ENCODE assay signal across 8 mouse cellular contexts in genomic region chr13:80747022-80747421, GRCm38 (mm10).
A peak's percentile ranks its signal among the peaks of the same experiment; 100 is the strongest.
DNase-seq lines count a peak whose midpoint lies in the region; ATAC-seq and TF ChIP-seq lines count a peak whose summit lies in the region.
"Not testable (repeated sequence)": the region's sequence is repeated elsewhere in the genome, so short reads cannot be mapped to it uniquely, and the experiment has no call there.

No protein-coding gene starts in this region.

- not testable (repeated sequence) for H3K9ac ChIP-seq in ES-Bruce4 (ENCODE audit: low read depth, poor library complexity, severe bottlenecking); kidney, postnatal 0 days (ENCODE audit: low read depth, low read length); liver, embryonic 14.5 days (replicated peaks); midbrain, postnatal 0 days (replicated peaks; ENCODE audit: low read length, poor library complexity, severe bottlenecking)

- H3K27me3 ChIP-seq in ES-Bruce4 (ENCODE audit: control insufficient read depth, insufficient read depth, low read length, poor library complexity, severe bottlenecking); kidney, postnatal 0 days (ENCODE audit: insufficient read depth, low read length); liver, embryonic 14.5 days (ENCODE audit: control insufficient read depth, insufficient read depth, low read length); midbrain, postnatal 0 days (ENCODE audit: insufficient read depth, low read length): not testable (repeated sequence)

- TF ChIP-seq POLR2A in ES-Bruce4 (IDR thresholded peaks at IDR 0.05; ENCODE audit: insufficient read depth, low read length) = not testable (repeated sequence)

- peak; percentile 53 for DNase-seq in brain, adult 2 months (ENCODE audit: low read depth, low spot score)
- peak; percentile 22 for DNase-seq in embryo, embryonic 11.5 days (ENCODE audit: low read depth, low spot score)
- peak; percentile 74 for DNase-seq in kidney, postnatal 0 days (ENCODE audit: low spot score)
- DNase-seq in liver, embryonic 14.5 days (ENCODE audit: low read depth in 3 of 3, low spot score in 3 of 3) = peak in 1 of 3 experiments; percentile 4
- peak; percentile 86 for DNase-seq in midbrain, postnatal 0 days (ENCODE audit: low spot score)
- peak; percentile 45 for DNase-seq in testis, postnatal 10 days (ENCODE audit: low spot score)

- not testable (repeated sequence) for H3K4me2 ChIP-seq in kidney, postnatal 0 days (ENCODE audit: low read length); liver, embryonic 14.5 days (ENCODE audit: low read depth); midbrain, postnatal 0 days (ENCODE audit: low read depth, low read length, poor library complexity, severe bottlenecking)

- not testable (repeated sequence) for H3K27ac ChIP-seq in ES-Bruce4 (ENCODE audit: insufficient read depth, low read length); kidney, postnatal 0 days; liver, embryonic 14.5 days; midbrain, postnatal 0 days (ENCODE audit: low read depth, low read length)

- H3K36me3 ChIP-seq in ES-Bruce4 (ENCODE audit: control insufficient read depth, insufficient read depth, low read length, poor library complexity, severe bottlenecking); kidney, postnatal 0 days (ENCODE audit: insufficient read depth, low read length); liver, embryonic 14.5 days (replicated peaks; ENCODE audit: control insufficient read depth, insufficient read depth, low read depth); midbrain, postnatal 0 days (ENCODE audit: insufficient read depth, low read length): not testable (repeated sequence)

- not testable (repeated sequence) for H3K9me3 ChIP-seq in ES-Bruce4 (replicated peaks; ENCODE audit: control insufficient read depth, insufficient read depth, low read length, poor library complexity, severe bottlenecking); kidney, postnatal 0 days (replicated peaks; ENCODE audit: low read length); liver, embryonic 14.5 days (ENCODE audit: control insufficient read depth, low read length); midbrain, postnatal 0 days (ENCODE audit: low read length)

- H3K4me1 ChIP-seq in ES-Bruce4 (ENCODE audit: control insufficient read depth, insufficient read depth, low read length); kidney, postnatal 0 days (replicated peaks; ENCODE audit: insufficient read depth, low read length); liver, embryonic 14.5 days (replicated peaks; ENCODE audit: control insufficient read depth in 2 of 2, insufficient read depth in 2 of 2, low read length in 1 of 2); midbrain, postnatal 0 days (ENCODE audit: insufficient read depth, low read length): not testable (repeated sequence)

- H3K4me3 ChIP-seq in ES-Bruce4 (ENCODE audit: low read depth, low read length); kidney, postnatal 0 days (replicated peaks; ENCODE audit: low read depth, low read length); liver, embryonic 14.5 days (ENCODE audit: insufficient read depth in 1 of 2, low read depth in 2 of 2, low read length in 2 of 2); midbrain, postnatal 0 days (ENCODE audit: low read depth, low read length): not testable (repeated sequence)

- TF ChIP-seq CTCF in ES-Bruce4 (IDR thresholded peaks at IDR 0.05; ENCODE audit: low read depth, low read length) = peak; percentile 12
- peak; percentile 71 for TF ChIP-seq CTCF in kidney, postnatal 0 days (IDR thresholded peaks at IDR 0.05; ENCODE audit: low read depth)
- peak; percentile 29; the same call in 1 of the 2 replicates for TF ChIP-seq CTCF in liver, embryonic 14.5 days (IDR thresholded peaks at IDR 0.05; ENCODE audit: low read depth)
- peak; percentile 82 for TF ChIP-seq CTCF in midbrain, postnatal 0 days (IDR thresholded peaks at IDR 0.05)

- not testable (repeated sequence) for TF ChIP-seq EP300 in ES-Bruce4 (IDR thresholded peaks at IDR 0.05; ENCODE audit: insufficient read depth, low read depth, low read length); liver, embryonic 14.5 days (IDR thresholded peaks at IDR 0.05; ENCODE audit: low read depth)

- ATAC-seq in granulocyte monocyte progenitor cell, adult 5-6 weeks (replicated peaks; ENCODE audit: poor library complexity, severe bottlenecking) = peak; percentile 83
- ATAC-seq in kidney, postnatal 0 days (replicated peaks; ENCODE audit: low FRiP score, low read depth); liver, embryonic 14.5 days (ENCODE audit: insufficient read depth): not testable (repeated sequence)
- ATAC-seq in midbrain, postnatal 0 days (ENCODE audit: low FRiP score) = peak; percentile 75

- 36% methylated on average over 6 of the region's 6 CpGs for WGBS in kidney, postnatal 0 days
- WGBS in liver, embryonic 14.5 days (ENCODE audit: insufficient replicate concordance) = 59% methylated on average over 6 of the region's 6 CpGs
- 42% methylated on average over 6 of the region's 6 CpGs for WGBS in midbrain, postnatal 0 days

Comparison
In these comparisons a context has a peak if more than half of its experiments do, and no peak if none do; other contexts are left out.
1. CTCF ChIP-seq: peak in every context shown above with its lines; median percentile 82 in midbrain, postnatal 0 days; 71 in kidney, postnatal 0 days; 29 in liver, embryonic 14.5 days; 12 in ES-Bruce4.